Mouse (Mus musculus): Measurements from ENCODE around the gene Arhgef10l. TPM values are rescaled to one million over a fixed set of nuclear protein-coding genes. Genes with fewer than 3 reads are reported as not detected.

Arhgef10l gene
- 15.3 and 21.8 TPM in 2 replicates for polyA plus RNA-seq (2015; fragmentation: Nextera tagmentation; extraction: Ambion mirVana)

DNA sequence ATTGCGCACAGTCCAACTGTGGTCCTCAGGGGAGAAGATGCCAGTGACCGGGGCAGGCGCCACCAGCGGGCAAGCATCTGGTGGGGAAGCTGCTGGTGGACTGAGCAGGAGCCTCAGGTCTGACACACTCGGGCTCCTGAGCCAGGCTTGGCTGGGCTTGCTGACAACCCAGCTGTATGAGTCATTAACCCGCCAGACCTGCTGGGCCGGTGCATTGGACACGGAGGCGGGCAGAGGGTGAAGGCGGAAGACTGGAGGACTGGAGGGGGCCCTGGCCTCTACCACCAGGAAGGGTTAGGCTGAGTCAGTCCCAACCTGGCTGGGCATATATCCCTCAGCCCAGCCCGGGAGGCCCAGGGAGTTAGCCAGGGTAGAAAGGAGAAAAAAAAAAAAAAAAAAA is at the start of gene Arhgef10l:
Arhgef10l (minus strand) TSS at position 253 of the 400 bp plus-strand sequence.
- ATAC-seq (replicated peaks; ENCODE audit: insufficient number of reproducible peaks, insufficient read depth, low FRiP score, low read depth): no peak
- H3K4me3 ChIP-seq: no peak within 1 kb of the TSS
- H3K4me2 ChIP-seq: no peak within 1 kb of the TSS
- H3K9ac ChIP-seq: no peak within 1 kb of the TSS
- no peaks in the 10 kb centered on the region; the same call in 1 of the 2 replicates for H3K27me3 ChIP-seq
- no peaks in the 10 kb centered on the region for H3K9me3 ChIP-seq (replicated peaks)
- H3K36me3 ChIP-seq: no peaks in the 10 kb centered on the region
- WGBS: 52% methylated on average over 11 of the region's 11 CpGs
- peaks cover 23% of the 10 kb centered on the region for H3K4me1 ChIP-seq (replicated peaks)
- no peak within 1 kb of the TSS for H3K27ac ChIP-seq

DNA sequence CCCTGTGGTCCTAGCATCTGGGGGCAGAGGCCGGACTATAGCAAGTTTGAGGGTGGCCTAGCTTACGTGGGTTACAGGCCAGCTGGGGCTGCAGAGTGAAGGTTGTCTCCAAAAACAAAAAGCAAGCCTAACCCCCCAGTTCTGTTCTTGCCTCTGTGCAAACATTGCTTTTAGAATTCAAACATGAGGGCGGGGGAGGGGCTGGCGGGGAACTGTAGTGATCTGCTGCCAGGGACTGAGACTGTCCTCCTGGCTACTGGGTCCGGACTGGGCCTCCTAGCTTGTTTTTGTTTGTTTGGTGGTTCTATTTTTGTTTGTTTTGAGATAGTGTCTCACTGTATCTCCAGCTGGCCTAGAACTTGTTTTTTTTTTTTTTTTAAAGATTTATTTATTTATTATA is 48.8 kb upstream of the Arhgef10l start:
- no peak for ATAC-seq (replicated peaks; ENCODE audit: insufficient number of reproducible peaks, insufficient read depth, low FRiP score, low read depth)
- Histone ChIP-seq H3K27me3 (no peaks in the 10 kb centered on the region), H3K27ac (peak overlapping the region; percentile 21; the same call in 1 of the 2 replicates), H3K36me3 (peaks cover 78% of the 10 kb centered on the region), H3K4me1 (replicated peaks) (peaks cover 16% of the 10 kb centered on the region), H3K4me3 (no peak overlapping the region), H3K9ac (no peak overlapping the region), H3K9me3 (replicated peaks) (no peaks in the 10 kb centered on the region), H3K4me2 (no peak overlapping the region)
- 82% methylated on average over 5 of the region's 5 CpGs for WGBS

DNA sequence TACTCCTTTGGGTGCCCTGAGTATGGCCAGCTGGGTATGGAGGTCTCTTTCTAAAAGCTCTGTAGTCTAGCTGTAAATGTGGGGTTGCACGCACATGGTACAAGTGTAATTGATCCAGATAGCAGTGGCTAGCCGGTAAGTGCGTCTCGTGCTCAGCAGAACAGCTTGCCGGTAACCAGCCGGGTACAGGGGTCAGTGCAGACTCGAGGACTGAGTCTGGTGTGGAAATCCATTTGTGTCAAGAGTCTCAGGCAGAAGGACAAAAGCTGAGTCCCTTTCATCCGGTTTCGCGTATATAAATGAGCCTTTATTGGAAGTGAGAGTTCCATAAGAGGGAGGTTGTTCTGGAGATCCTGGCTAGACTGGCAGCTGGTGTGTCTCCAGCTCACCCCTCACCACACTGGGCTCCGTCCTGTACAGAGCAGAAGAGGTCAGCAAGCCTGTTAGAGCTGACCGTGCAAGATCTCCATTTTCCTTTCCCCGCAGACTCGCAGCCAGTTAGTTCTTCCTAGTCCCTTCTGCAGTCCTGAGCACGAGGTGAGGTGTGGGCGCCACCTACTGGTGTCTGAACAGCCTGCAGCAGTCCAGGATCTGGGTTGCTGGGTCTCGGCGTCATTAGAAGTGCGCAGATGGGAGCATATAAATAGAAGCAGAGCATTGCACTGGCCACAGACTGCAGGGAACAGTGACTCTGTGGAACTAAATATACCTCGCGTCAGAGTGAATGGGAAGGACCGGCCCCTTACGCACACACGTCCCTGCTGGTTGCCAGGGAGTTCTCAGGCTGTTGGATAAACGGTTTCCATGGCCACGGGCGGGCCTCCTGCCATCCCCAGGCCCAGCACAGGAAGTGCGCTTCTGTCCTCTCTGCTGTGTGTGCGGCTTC is 47.9 kb upstream of the Arhgef10l start:
- ATAC-seq (replicated peaks; ENCODE audit: insufficient number of reproducible peaks, insufficient read depth, low FRiP score, low read depth): peak; percentile 94
- Histone ChIP-seq H3K4me3 (no peak overlapping the region), H3K27me3 (no peaks in the 10 kb centered on the region), H3K27ac (peak overlapping the region; percentile 41; the same call in 1 of the 2 replicates), H3K9ac (no peak overlapping the region), H3K9me3 (replicated peaks) (no peaks in the 10 kb centered on the region), H3K4me2 (no peak overlapping the region), H3K4me1 (replicated peaks) (peaks cover 20% of the 10 kb centered on the region), H3K36me3 (peaks cover 73% of the 10 kb centered on the region)
- 38% methylated on average over 29 of the region's 29 CpGs for WGBS

DNA sequence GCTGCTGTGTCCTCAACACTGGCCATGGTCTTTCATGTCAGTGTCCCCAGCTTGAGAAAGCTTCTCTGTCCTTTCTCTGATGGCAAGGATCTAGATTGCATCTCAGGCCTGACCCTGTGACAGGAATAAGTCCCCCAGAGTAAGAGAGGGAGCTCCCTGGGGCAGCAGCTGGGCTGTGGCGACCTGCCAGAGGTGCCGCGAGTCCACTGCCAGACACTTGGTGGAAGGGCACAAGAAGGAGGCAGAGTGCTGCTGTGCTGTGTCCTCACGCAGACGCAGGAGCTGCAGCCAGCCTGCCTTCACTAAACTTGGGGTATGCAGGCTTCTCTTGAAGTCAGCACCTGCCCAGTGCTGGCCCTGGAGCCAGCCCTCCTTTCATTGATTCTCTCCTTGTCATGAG is 45.5 kb upstream of the Arhgef10l start:
- Histone ChIP-seq H3K4me1 (replicated peaks) (peaks cover 39% of the 10 kb centered on the region), H3K27ac (no peak overlapping the region), H3K27me3 (no peaks in the 10 kb centered on the region), H3K36me3 (peaks cover 56% of the 10 kb centered on the region), H3K4me2 (no peak overlapping the region), H3K4me3 (no peak overlapping the region), H3K9ac (no peak overlapping the region), H3K9me3 (replicated peaks) (no peaks in the 10 kb centered on the region)
- WGBS: 60% methylated on average over 5 of the region's 5 CpGs
- ATAC-seq (replicated peaks; ENCODE audit: insufficient number of reproducible peaks, insufficient read depth, low FRiP score, low read depth): no peak

DNA sequence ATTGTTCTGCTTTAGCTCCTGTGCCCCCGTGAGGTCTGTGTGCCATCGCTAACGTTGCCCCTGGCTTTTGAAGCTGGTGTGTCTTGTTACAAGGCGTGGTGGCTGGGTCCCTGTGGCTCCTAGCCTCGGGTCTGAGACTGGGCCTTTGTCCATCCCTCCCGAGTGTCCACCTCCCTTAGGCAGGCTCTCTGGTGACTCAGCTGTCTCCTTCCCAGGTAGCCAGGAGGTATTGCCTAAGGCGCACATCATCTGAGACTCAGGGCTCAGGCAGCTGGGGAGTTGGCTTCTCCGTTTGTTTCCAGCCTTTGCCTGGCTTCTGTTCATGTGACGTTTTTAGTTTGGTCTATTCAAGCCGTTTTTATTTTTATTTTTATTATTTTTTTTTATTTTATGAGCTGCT is 45.0 kb upstream of the Arhgef10l start:
- WGBS: 83% methylated on average over 10 of the region's 10 CpGs
- Histone ChIP-seq H3K9me3 (replicated peaks) (no peaks in the 10 kb centered on the region), H3K36me3 (peaks cover 50% of the 10 kb centered on the region), H3K4me3 (no peak overlapping the region), H3K4me2 (no peak overlapping the region), H3K9ac (no peak overlapping the region), H3K27me3 (no peaks in the 10 kb centered on the region), H3K27ac (no peak overlapping the region), H3K4me1 (replicated peaks) (peaks cover 42% of the 10 kb centered on the region)
- ATAC-seq (replicated peaks; ENCODE audit: insufficient number of reproducible peaks, insufficient read depth, low FRiP score, low read depth): no peak

DNA sequence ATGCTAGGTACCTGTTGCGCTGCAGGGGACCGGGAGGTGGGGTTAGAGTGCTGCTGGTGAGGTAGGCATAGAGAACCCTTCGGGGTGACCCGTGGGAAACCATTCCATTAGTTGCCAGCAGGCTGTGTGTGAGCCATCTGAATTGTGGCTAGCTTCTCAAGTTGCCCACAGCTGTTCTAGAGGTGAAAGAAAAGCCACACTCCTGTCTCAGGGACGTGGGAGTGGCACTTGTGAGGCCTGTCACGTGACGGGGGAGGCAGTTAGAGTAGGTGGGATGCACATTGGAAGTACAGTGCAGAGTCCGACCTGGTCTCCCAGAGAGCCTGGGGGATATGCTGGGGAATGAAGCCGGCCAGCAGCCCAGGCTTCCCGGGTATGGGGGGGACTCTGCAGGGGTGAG is 43.8 kb upstream of the Arhgef10l start:
- Histone ChIP-seq H3K9ac (no peak overlapping the region), H3K4me3 (no peak overlapping the region), H3K9me3 (replicated peaks) (no peaks in the 10 kb centered on the region), H3K36me3 (peaks cover 42% of the 10 kb centered on the region), H3K4me2 (no peak overlapping the region), H3K4me1 (replicated peaks) (peaks cover 51% of the 10 kb centered on the region), H3K27ac (no peak overlapping the region), H3K27me3 (no peaks in the 10 kb centered on the region)
- ATAC-seq (replicated peaks; ENCODE audit: insufficient number of reproducible peaks, insufficient read depth, low FRiP score, low read depth): no peak
- WGBS: 83% methylated on average over 10 of the region's 10 CpGs

DNA sequence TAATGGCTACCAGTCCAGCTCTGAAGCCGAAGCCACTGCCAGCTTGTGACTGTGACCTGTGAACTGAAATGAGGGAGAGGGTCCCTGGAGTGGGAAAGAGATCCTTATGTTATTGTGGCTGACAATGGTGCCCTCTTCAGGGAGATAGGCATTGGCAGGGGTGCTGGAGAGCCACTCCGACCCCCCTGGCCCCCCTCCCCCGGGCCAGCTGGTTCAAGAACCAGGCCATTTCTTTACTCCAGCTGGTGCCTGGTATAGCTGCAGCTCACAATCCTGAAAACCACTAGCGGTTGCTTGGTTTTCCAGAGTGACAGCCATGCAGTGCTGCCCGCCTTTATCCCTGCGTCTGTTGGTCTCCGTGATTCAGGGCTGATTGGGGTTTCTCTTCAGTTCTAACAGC is 43.3 kb upstream of the Arhgef10l start:
- Histone ChIP-seq H3K27me3 (no peaks in the 10 kb centered on the region), H3K4me1 (replicated peaks) (peaks cover 51% of the 10 kb centered on the region), H3K27ac (peak overlapping the region; percentile 60; the same call in 1 of the 2 replicates), H3K4me2 (no peak overlapping the region), H3K4me3 (no peak overlapping the region), H3K36me3 (peaks cover 42% of the 10 kb centered on the region), H3K9me3 (replicated peaks) (no peaks in the 10 kb centered on the region), H3K9ac (no peak overlapping the region)
- WGBS: 85% methylated on average over 7 of the region's 7 CpGs
- ATAC-seq (replicated peaks; ENCODE audit: insufficient number of reproducible peaks, insufficient read depth, low FRiP score, low read depth): no peak

DNA sequence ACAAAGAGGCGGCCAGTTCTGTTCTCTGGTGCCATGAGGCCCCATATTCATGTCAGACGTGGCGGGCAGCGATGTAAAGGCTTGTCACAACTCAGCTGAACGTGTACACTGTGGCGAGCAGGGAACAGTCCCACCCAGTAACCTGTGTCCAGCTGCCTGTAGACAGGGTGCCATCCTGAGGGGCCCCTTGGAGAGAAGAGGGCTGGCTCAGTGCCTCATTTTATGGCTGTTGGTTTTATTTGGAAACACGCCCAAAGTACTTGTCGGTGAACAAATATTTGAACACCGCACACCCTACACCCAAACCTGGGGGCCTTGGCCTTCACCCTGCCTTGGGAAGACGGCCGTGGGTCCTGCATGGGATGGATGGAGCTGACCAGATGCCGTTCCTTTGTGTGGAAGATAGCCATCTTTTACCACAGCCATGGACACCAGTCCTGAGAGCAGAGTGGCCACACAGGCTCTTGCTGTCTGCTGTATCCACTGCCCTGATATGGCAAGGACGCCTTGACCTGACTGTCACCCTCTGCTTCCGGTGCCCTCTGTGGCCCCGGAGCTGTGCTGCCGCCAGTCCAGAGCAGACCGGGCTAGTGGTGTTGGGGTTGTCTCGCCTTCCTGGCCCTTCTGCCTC is 42.6 kb upstream of the Arhgef10l start:
- Histone ChIP-seq H3K9me3 (replicated peaks) (no peaks in the 10 kb centered on the region), H3K4me3 (no peak overlapping the region), H3K27ac (peak overlapping the region; percentile 60), H3K9ac (no peak overlapping the region), H3K36me3 (peaks cover 41% of the 10 kb centered on the region), H3K27me3 (no peaks in the 10 kb centered on the region), H3K4me1 (replicated peaks) (peaks cover 52% of the 10 kb centered on the region), H3K4me2 (no peak overlapping the region)
- 62% methylated on average over 18 of the region's 18 CpGs for WGBS
- ATAC-seq (replicated peaks; ENCODE audit: insufficient number of reproducible peaks, insufficient read depth, low FRiP score, low read depth): 0 out of 2 replicates have a peak, but pooled peaks have one; percentile 50

DNA sequence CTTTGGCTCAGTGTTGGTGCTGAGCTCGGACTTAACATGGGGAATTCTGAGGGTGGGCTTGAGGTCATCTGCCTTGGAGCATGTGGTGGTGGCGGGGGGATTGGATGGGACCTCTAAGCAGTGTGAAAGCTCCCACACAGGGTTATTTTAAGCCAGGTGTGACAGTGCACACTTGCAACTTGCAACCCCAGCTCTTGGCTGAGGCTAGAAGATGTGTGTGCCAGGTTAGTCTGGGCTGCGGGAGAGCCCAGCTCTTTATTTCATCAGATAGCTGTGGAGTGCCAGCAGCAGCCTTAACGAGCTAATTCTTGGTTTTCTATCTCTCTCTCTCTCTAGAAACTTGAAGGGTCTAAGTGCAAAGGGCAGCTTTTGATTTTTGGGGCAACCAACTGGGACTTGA is 41.8 kb upstream of the Arhgef10l start:
- no peak overlapping the region for H3K9ac ChIP-seq
- WGBS: 58% methylated on average over 4 of the region's 4 CpGs
- no peak overlapping the region for H3K4me3 ChIP-seq
- peaks cover 51% of the 10 kb centered on the region for H3K4me1 ChIP-seq (replicated peaks)
- H3K27me3 ChIP-seq: no peaks in the 10 kb centered on the region
- H3K4me2 ChIP-seq: no peak overlapping the region
- peak overlapping the region; percentile 60; the same call in 1 of the 2 replicates for H3K27ac ChIP-seq
- no peaks in the 10 kb centered on the region for H3K9me3 ChIP-seq (replicated peaks)
- no peak for ATAC-seq (replicated peaks; ENCODE audit: insufficient number of reproducible peaks, insufficient read depth, low FRiP score, low read depth)
- peaks cover 33% of the 10 kb centered on the region for H3K36me3 ChIP-seq

DNA sequence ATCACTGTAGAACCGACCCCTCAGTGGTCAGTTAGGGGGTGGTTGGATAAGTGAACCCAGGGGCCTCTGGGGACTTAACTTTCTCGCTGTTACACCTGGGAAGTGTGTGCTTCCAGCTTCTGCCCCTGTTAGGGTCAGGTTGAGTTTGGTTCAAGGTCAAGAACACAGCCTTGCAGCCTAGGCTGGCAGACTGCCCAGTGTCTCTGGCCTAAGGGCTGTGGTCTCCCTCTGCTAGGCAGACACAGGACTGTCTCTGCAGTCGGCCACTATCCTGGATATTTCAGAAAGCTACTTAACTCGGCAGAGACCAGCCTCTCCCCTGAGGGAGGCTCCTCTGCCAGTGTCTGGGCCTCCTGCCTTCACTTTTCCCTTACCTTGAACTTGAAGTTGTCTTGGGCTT is 38.4 kb upstream of the Arhgef10l start:
- no peak for ATAC-seq (replicated peaks; ENCODE audit: insufficient number of reproducible peaks, insufficient read depth, low FRiP score, low read depth)
- H3K9ac ChIP-seq: peak overlapping the region; percentile 92; the same call in 1 of the 2 replicates
- H3K4me1 ChIP-seq (replicated peaks): peaks cover 69% of the 10 kb centered on the region
- peak overlapping the region; percentile 88 for H3K27ac ChIP-seq
- peak overlapping the region; percentile 92 for H3K4me2 ChIP-seq
- WGBS: 32% methylated on average over 4 of the region's 4 CpGs
- H3K27me3 ChIP-seq: peaks cover 5% of the 10 kb centered on the region; the same call in 1 of the 2 replicates
- peaks cover 7% of the 10 kb centered on the region; the same call in 1 of the 2 replicates for H3K36me3 ChIP-seq
- peak overlapping the region; percentile 90; the same call in 1 of the 2 replicates for H3K4me3 ChIP-seq
- H3K9me3 ChIP-seq (replicated peaks): no peaks in the 10 kb centered on the region

DNA sequence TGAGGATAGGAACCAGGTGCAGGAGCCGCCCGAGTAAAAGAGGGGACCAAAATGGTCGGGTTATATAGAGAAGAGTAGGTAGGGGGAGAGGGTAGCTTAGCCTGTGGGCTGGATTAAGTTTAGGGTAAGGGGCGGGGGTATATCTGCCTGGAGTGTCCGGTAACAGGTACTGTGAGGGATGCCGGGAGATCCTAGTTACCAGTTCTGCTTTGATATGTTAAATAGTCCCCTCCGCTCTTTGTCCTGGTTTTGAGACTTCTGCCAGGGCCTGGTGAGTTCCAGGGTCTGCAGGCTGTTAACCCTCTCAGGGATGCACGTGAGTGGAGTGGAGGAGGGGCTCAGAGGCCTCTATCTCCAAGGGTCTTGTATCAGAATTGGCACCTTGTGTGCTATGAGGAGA is 37.8 kb upstream of the Arhgef10l start:
- Histone ChIP-seq H3K27me3 (peaks cover 8% of the 10 kb centered on the region; the same call in 1 of the 2 replicates), H3K4me2 (peak overlapping the region; percentile 92), H3K9me3 (replicated peaks) (no peaks in the 10 kb centered on the region), H3K4me3 (peak overlapping the region; percentile 90), H3K4me1 (replicated peaks) (peaks cover 64% of the 10 kb centered on the region), H3K27ac (peak overlapping the region; percentile 88; the same call in 1 of the 2 replicates), H3K9ac (peak overlapping the region; percentile 92), H3K36me3 (0 out of 2 replicates have a peak, but pooled peaks cover 3% of the 10 kb centered on the region)
- WGBS: 26% methylated on average over 8 of the region's 8 CpGs
- no peak for ATAC-seq (replicated peaks; ENCODE audit: insufficient number of reproducible peaks, insufficient read depth, low FRiP score, low read depth)
